Mouse (Mus musculus) gastrocnemius, postnatal 25 days (tissue): ENCODE measurements around the gene Olfr206. TPM values are rescaled to one million over a fixed set of nuclear protein-coding genes. Genes with fewer than 3 reads are reported as not detected.
"Not testable (repeated sequence)": the region's sequence is repeated elsewhere in the genome, so short reads cannot be mapped to it uniquely, and the experiment has no call there.

Source experiments
- DNase-seq: peaks from one replicate; pipeline ENCODE4 v3.0.0; 2022
- long read RNA-seq, 2 experiments: library from polyadenylated mRNA; stranded (forward); transcript quantifications; one replicate each; pipeline ENCODE4 v2.0.0; 2021
- total RNA-seq, 2 experiments: library from RNA; stranded (reverse); gene quantifications; 1 replicate in 1 of 2; 2 replicates in 1 of 2; pipeline ENCODE4 v1.2.3; 2021

Gene Olfr206
- not detected for total RNA-seq
- long read RNA-seq, experiment 1: 0 reads
- long read RNA-seq, experiment 2: 0 reads

GRCm38 (mm10) chr16:59349146-59349545 lies at the start of gene Olfr206:
TSS of gene Olfr206 (minus strand) at chr16:59349246.
- no peak for DNase-seq

- DNase-seq: no peak
These were observed 44.3 kb upstream of the Olfr206 start for GRCm38 (mm10) chr16:59393300-59393699.

GRCm38 (mm10) chr16:59363893-59364292 lies 14.8 kb upstream of the Olfr206 start, which contains the start of gene Olfr209:
TSS of gene Olfr209 (minus strand) at chr16:59363993.
- no peak for DNase-seq

- no peak for DNase-seq
These were observed 18.0 kb downstream of the Olfr206 start, which contains the start of gene Olfr205 for GRCm38 (mm10) chr16:59331038-59331437. TSS of gene Olfr205 (minus strand) at chr16:59331138.

GRCm38 (mm10) chr16:59323262-59323661 lies 25.8 kb downstream of the Olfr206 start:
- not testable (repeated sequence) for DNase-seq

GRCm38 (mm10) chr16:59318148-59318547 lies 30.9 kb downstream of the Olfr206 start, which contains the start of gene Olfr204:
TSS of gene Olfr204 (minus strand) at chr16:59318248.
- no peak for DNase-seq

GRCm38 (mm10) chr16:59298581-59298980 lies 50.5 kb downstream of the Olfr206 start, which contains the start of gene Olfr203:
TSS of gene Olfr203 (plus strand) at chr16:59298881.
- no peak for DNase-seq

Other genes with a start within 250 kb of the Olfr206 start
- gene Olfr193, start 237.4 kb downstream of the Olfr206 start, total RNA-seq: not detected
- gene Olfr194, start 228.2 kb downstream of the Olfr206 start, total RNA-seq: not detected
- gene Olfr195, start 202.2 kb downstream of the Olfr206 start, total RNA-seq: not detected
- not detected for gene Olfr196, start 178.8 kb downstream of the Olfr206 start, total RNA-seq
- not detected for gene Olfr198, start 145.7 kb downstream of the Olfr206 start, total RNA-seq
- gene Olfr199, start 129.5 kb downstream of the Olfr206 start, total RNA-seq: not detected
- gene Olfr201, start 76.6 kb downstream of the Olfr206 start, total RNA-seq: not detected
- not detected for gene Olfr202, start 62.5 kb downstream of the Olfr206 start, total RNA-seq
- not detected for gene Olfr203, start 50.4 kb downstream of the Olfr206 start, total RNA-seq
- gene Olfr204, start 31.0 kb downstream of the Olfr206 start, total RNA-seq: not detected
- not detected for gene Olfr205, start 18.1 kb downstream of the Olfr206 start, total RNA-seq
- gene Olfr209, start 14.7 kb upstream of the Olfr206 start, total RNA-seq: not detected
- not detected for gene Gabrr3, start 58.1 kb upstream of the Olfr206 start, total RNA-seq
- 10 to 100 TPM; 15.2 to 16.3 TPM for gene Riox2, start 122.5 kb upstream of the Olfr206 start, total RNA-seq